Mouse (Mus musculus) stomach, embryonic 14.5 days (tissue): ENCODE measurements around the gene Calcrl. TPM values are rescaled to one million over a fixed set of nuclear protein-coding genes. Genes with fewer than 3 reads are reported as not detected.

Source experiments
- ATAC-seq: fragments of 200-750 bp; cut with Nextera tagmentation; 2 replicates; pipeline ENCODE4 v1.8.0; 2017; ENCODE audit warnings: low read depth, moderate TSS enrichment; ENCODE audit not compliant: insufficient number of reproducible peaks, insufficient read depth, low FRiP score
- H3K27ac ChIP-seq: fragments of 300-500 bp; sonication (generic); 2 replicates; pipeline ENCODE4 v1.5.1; 2014; ENCODE audit warnings: mild to moderate bottlenecking, low read length, moderate library complexity, mixed read lengths
- H3K27me3 ChIP-seq: fragments of 300-500 bp; sonication (generic); 2 replicates; pipeline ENCODE4 v1.6.1; 2014; ENCODE audit warnings: low read length, control low read depth, mixed read lengths; ENCODE audit not compliant: control insufficient read depth, insufficient read depth
- H3K36me3 ChIP-seq: fragments of 300-500 bp; sonication (generic); 2 replicates; pipeline ENCODE4 v1.6.1; 2014; ENCODE audit warnings: mild to moderate bottlenecking, control low read depth, low read length, moderate library complexity, mixed read lengths; ENCODE audit not compliant: control insufficient read depth, insufficient read depth
- H3K4me1 ChIP-seq: fragments of 300-500 bp; sonication (generic); 2 replicates; pipeline ENCODE4 v1.6.1; 2014; ENCODE audit warnings: low read length, control low read depth, mixed read lengths; ENCODE audit not compliant: control insufficient read depth, insufficient read depth
- H3K4me2 ChIP-seq: fragments of 300-500 bp; sonication (generic); replicated peaks from 2 replicates; pipeline ENCODE4 v1.6.1; 2014; ENCODE audit warnings: low read depth, low read length, control low read depth
- H3K4me3 ChIP-seq: fragments of 300-500 bp; sonication (generic); 2 replicates; pipeline ENCODE4 v1.5.1; 2014; ENCODE audit warnings: low read depth, low read length, control low read depth
- H3K9ac ChIP-seq: fragments of 300-500 bp; sonication (generic); replicated peaks from 2 replicates; pipeline ENCODE4 v1.6.1; 2014; ENCODE audit warnings: low read depth, mild to moderate bottlenecking, control low read depth, low read length, moderate library complexity, mixed read lengths
- H3K9me3 ChIP-seq: fragments of 300-500 bp; sonication (generic); 2 replicates; pipeline ENCODE4 v1.6.1; 2016; ENCODE audit warnings: low read depth, low read length, control low read depth; ENCODE audit not compliant: control insufficient read depth
- WGBS: fragments of 180-500 bp; shearing (Covaris S2); extraction: QIAGEN DNeasy Blood & Tissue Kit; methylation state at CpG from one replicate; pipeline ENCODE4 v1.1.7; 2014; 5-methylcytosine and 5-hydroxymethylcytosine counted together
- polyA plus RNA-seq: library from polyadenylated mRNA; unstranded; fragments of >200 nt; fragmentation: Nextera tagmentation; extraction: Ambion mirVana; gene quantifications from 2 replicates; pipeline ENCODE4 v1.2.1, GENCODE M21; 2014

Calcrl gene
- 43.4 and 45.8 TPM in 2 replicates for polyA plus RNA-seq

- H3K4me3 ChIP-seq = peak within 1 kb of the TSS; percentile 37
- H3K27me3 ChIP-seq = no peaks in the 10 kb centered on the region
- H3K9ac ChIP-seq = peak within 1 kb of the TSS; percentile 18; the same call in 1 of the 2 replicates
- H3K27ac ChIP-seq = peak within 1 kb of the TSS; percentile 85
- no peaks in the 10 kb centered on the region for H3K9me3 ChIP-seq
- H3K36me3 ChIP-seq = no peaks in the 10 kb centered on the region
- H3K4me1 ChIP-seq = no peaks in the 10 kb centered on the region
- 0% methylated on average over 10 of the region's 10 CpGs for WGBS
- peak within 1 kb of the TSS; percentile 53 for H3K4me2 ChIP-seq
- ATAC-seq = peak; percentile 94
Measured at GRCm38 (mm10) chr2:84425138-84425537, at the start of gene Calcrl. Gene Calcrl (minus strand): TSS chr2:84425411.

GRCm38 (mm10) chr2:84474651-84475050 is 49.4 kb upstream of the Calcrl start:
- ATAC-seq = no peak
- Histone ChIP-seq H3K4me3 (no peak overlapping the region), H3K27me3 (no peaks in the 10 kb centered on the region), H3K9ac (0 out of 2 replicates have a peak overlapping the region, but pooled peaks have one; percentile 28), H3K4me1 (no peaks in the 10 kb centered on the region), H3K4me2 (no peak overlapping the region), H3K36me3 (no peaks in the 10 kb centered on the region), H3K9me3 (no peaks in the 10 kb centered on the region), H3K27ac (no peak overlapping the region)
- 14% methylated on average over 6 of the region's 6 CpGs for WGBS

- no peaks in the 10 kb centered on the region for H3K4me1 ChIP-seq
- 76% methylated on average over 14 of the region's 14 CpGs for WGBS
- H3K4me2 ChIP-seq = no peak overlapping the region
- no peak overlapping the region for H3K9ac ChIP-seq
- H3K9me3 ChIP-seq = no peaks in the 10 kb centered on the region; the same call in 1 of the 2 replicates
- H3K4me3 ChIP-seq = no peak overlapping the region
- H3K36me3 ChIP-seq = no peaks in the 10 kb centered on the region
- no peaks in the 10 kb centered on the region for H3K27me3 ChIP-seq
- H3K27ac ChIP-seq = no peak overlapping the region
- ATAC-seq = no peak
Measured at GRCm38 (mm10) chr2:84473941-84474530, 48.8 kb upstream of the Calcrl start.

DNA sequence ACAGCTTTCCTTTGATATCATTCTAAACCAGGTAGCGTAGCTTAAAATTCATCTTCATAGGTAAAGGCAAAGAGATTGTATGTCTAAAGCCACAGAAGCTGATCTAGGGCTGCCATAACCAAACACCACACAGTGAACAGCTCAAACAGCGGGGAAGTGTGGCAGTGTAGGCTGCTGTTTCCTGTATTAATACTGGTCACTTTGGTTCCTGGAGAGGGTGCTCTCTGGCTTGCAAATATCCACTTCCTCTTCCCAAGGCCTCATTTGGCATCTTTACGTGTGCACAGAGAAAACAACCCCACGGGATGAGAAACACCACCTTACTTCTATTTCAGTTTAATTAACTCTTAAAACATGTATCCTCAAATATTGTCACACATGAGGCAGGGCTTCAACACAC is 42.2 kb upstream of the Calcrl start:
- H3K9me3 ChIP-seq = no peaks in the 10 kb centered on the region; the same call in 1 of the 2 replicates
- no peak for ATAC-seq
- no peak overlapping the region for H3K9ac ChIP-seq
- H3K4me2 ChIP-seq = no peak overlapping the region
- no peak overlapping the region for H3K27ac ChIP-seq
- WGBS = 83% methylated on average over 4 of the region's 4 CpGs
- no peaks in the 10 kb centered on the region; the same call in 1 of the 2 replicates for H3K36me3 ChIP-seq
- no peak overlapping the region for H3K4me3 ChIP-seq
- H3K4me1 ChIP-seq = no peaks in the 10 kb centered on the region
- no peaks in the 10 kb centered on the region for H3K27me3 ChIP-seq

GRCm38 (mm10) chr2:84464956-84465355 is 39.7 kb upstream of the Calcrl start:
- no peak for ATAC-seq
- WGBS = 23% methylated on average over 7 of the region's 7 CpGs

GRCm38 (mm10) chr2:84462411-84462810 is 37.2 kb upstream of the Calcrl start:
- H3K9ac ChIP-seq = no peak overlapping the region
- H3K27ac ChIP-seq = no peak overlapping the region
- 86% methylated on average over 3 of the region's 3 CpGs for WGBS
- no peaks in the 10 kb centered on the region for H3K9me3 ChIP-seq
- no peak for ATAC-seq
- H3K4me3 ChIP-seq = no peak overlapping the region
- H3K36me3 ChIP-seq = no peaks in the 10 kb centered on the region; the same call in 1 of the 2 replicates
- H3K4me1 ChIP-seq = no peaks in the 10 kb centered on the region
- H3K27me3 ChIP-seq = no peaks in the 10 kb centered on the region
- H3K4me2 ChIP-seq = no peak overlapping the region

More at GRCm38 (mm10) chr2:84464956-84465355, 39.7 kb upstream of the Calcrl start:
- no peaks in the 10 kb centered on the region; the same call in 1 of the 2 replicates for H3K36me3 ChIP-seq
- no peaks in the 10 kb centered on the region for H3K27me3 ChIP-seq
- no peak overlapping the region for H3K4me3 ChIP-seq
- H3K27ac ChIP-seq = no peak overlapping the region
- no peaks in the 10 kb centered on the region for H3K4me1 ChIP-seq
- H3K9ac ChIP-seq = no peak overlapping the region
- no peak overlapping the region for H3K4me2 ChIP-seq
- H3K9me3 ChIP-seq = no peaks in the 10 kb centered on the region; the same call in 1 of the 2 replicates

GRCm38 (mm10) chr2:84459651-84460177 is 34.5 kb upstream of the Calcrl start:
- no peaks in the 10 kb centered on the region for H3K36me3 ChIP-seq
- ATAC-seq = no peak
- H3K4me3 ChIP-seq = no peak overlapping the region
- no peak overlapping the region for H3K9ac ChIP-seq
- no peak overlapping the region for H3K4me2 ChIP-seq
- no peaks in the 10 kb centered on the region for H3K9me3 ChIP-seq
- H3K27me3 ChIP-seq = no peaks in the 10 kb centered on the region
- no peaks in the 10 kb centered on the region for H3K4me1 ChIP-seq
- no peak overlapping the region for H3K27ac ChIP-seq
- 62% methylated on average over 11 of the region's 11 CpGs for WGBS

DNA sequence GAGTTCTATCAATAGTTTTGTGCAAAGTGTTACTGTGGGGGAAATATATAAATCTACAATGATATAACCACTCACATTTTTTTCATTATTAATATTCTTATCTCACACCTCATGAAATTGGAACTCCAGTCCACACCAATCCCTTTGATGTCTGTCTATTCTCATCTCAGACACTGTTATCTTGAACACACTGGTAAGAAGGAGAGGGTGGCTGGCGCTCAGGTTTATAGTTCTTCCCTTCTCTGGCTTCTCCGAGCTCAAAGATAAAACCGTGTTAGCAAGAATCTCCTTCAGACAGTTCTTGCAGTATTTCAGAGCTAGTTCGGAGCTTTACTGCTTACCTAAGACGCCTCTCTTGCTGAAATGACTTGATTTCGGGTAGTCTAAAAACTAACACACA is 32.0 kb upstream of the Calcrl start:
- Histone ChIP-seq H3K27me3 (no peaks in the 10 kb centered on the region), H3K9me3 (no peaks in the 10 kb centered on the region), H3K27ac (no peak overlapping the region), H3K4me2 (no peak overlapping the region), H3K9ac (no peak overlapping the region), H3K4me1 (no peaks in the 10 kb centered on the region), H3K36me3 (no peaks in the 10 kb centered on the region), H3K4me3 (no peak overlapping the region)
- WGBS = 77% methylated on average over 6 of the region's 6 CpGs
- ATAC-seq = no peak
